Mouse (Mus musculus) lung, adult 2 months (tissue): ENCODE measurements around the gene Ogdh. TPM values are rescaled to one million over a fixed set of nuclear protein-coding genes. Genes with fewer than 3 reads are reported as not detected.
"Not testable (repeated sequence)": the region's sequence is repeated elsewhere in the genome, so short reads cannot be mapped to it uniquely, and the experiment has no call there.

Experiments used
- DNase-seq: peaks from one replicate; pipeline ENCODE4 v3.0.0; 2022
- H3K4me1 ChIP-seq: fragments of 200-500 bp; 2 replicates; pipeline ENCODE4 v1.6.1; 2011; ENCODE audit warnings: low read length; ENCODE audit not compliant: control insufficient read depth, insufficient read depth
- H3K4me3 ChIP-seq: fragments of 200-500 bp; replicated peaks from 2 replicates; pipeline ENCODE3; 2011; ENCODE audit warnings: low read depth, mild to moderate bottlenecking, control low read depth, low read length; ENCODE audit errors: extremely low read depth
- CTCF ChIP-seq: fragments of 200-500 bp; IDR thresholded peaks from 2 replicates; pipeline ENCODE4 v1.5.1; 2011; ENCODE audit warnings: mild to moderate bottlenecking, low read length, control low read depth; ENCODE audit not compliant: insufficient read depth
- POLR2A ChIP-seq: fragments of 200-500 bp; IDR thresholded peaks from 2 replicates; pipeline ENCODE4 v1.6.1; 2011; ENCODE audit warnings: low read depth, mild to moderate bottlenecking, control low read depth, low read length, borderline replicate concordance; ENCODE audit errors: extremely low read depth
- WGBS: fragments of 180-500 bp; shearing (Covaris S2); methylation state at CpG from one replicate; pipeline ENCODE4 v1.1.7; 2018; 5-methylcytosine and 5-hydroxymethylcytosine counted together
- polyA plus RNA-seq: library from polyadenylated mRNA; depleted of rRNA; stranded (reverse); fragments of >200 nt; gene quantifications from 2 replicates; pipeline ENCODE4 v1.2.3, GENCODE M21; 2012; rRNA removed

Ogdh gene
- polyA plus RNA-seq = 129 and 181 TPM in 2 replicates

DNA sequence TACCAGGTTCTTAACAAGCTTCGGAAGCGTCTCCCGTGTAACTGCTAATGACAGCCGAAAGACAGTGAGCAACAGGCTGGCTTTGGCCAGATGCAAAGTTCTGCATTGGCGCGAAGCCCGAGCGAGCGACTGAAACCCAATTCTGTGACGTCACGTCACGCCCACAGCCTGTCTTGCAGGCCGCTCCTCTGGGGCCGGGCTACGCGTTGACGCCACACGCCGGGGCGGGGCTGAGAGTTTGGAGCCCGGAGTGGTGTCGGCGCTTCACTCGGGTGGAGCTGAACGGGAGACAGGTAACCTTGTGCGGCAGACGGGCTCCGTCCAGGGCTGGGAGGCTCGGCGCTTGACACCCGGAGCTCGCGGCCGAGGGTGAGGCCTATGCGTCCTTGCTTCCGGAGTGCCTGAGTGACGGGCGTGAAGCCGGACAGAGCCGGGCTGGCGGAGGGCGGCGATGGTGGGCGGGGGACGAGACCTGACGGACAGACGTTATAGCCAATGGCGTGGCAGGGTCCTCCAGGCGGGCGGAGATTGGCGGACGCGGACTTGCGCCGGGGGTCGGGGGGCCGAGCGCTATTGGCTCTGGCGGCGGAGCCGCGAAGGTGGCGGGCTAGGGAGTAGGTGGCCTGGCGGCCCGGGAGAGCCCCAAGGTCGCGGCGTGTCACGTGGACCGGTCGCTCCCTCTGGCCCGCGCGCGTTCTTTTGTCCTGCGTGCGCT, at the start of gene Ogdh:
Gene Ogdh (plus strand): TSS at position 233 of the 715 bp plus-strand sequence.
- WGBS = under 1% methylated on average over 77 of the region's 77 CpGs
- peak; percentile 100 for DNase-seq
- no peak for TF ChIP-seq CTCF
- TF ChIP-seq POLR2A = peak; percentile 91; the same call in 1 of the 2 replicates
- H3K4me1 ChIP-seq = peaks cover 3% of the 10 kb centered on the region; the same call in 1 of the 2 replicates
- H3K4me3 ChIP-seq = peak within 1 kb of the TSS; percentile 75

DNA sequence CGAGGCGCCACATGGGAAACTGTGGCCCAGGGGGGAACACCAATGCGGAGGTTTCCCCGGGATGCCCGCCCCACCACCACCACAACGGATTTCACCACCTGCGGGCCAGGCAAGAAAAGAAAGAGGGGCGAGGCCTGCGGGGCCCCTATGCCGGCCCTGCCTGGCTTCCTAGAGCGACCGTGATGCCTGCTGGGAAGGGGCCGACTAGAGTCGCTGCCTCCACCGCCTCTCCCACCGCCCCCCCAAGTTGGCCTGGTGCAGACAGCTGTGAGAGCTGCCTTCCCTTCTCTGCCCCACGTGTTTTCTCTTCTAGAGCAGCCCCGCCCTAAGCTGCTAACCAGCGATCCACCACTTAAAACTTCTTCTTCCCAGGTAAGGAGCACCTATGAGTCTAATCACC, 46.7 kb upstream of the Ogdh start:
- no peak for DNase-seq
- TF ChIP-seq CTCF = no peak
- no peak for TF ChIP-seq POLR2A

DNA sequence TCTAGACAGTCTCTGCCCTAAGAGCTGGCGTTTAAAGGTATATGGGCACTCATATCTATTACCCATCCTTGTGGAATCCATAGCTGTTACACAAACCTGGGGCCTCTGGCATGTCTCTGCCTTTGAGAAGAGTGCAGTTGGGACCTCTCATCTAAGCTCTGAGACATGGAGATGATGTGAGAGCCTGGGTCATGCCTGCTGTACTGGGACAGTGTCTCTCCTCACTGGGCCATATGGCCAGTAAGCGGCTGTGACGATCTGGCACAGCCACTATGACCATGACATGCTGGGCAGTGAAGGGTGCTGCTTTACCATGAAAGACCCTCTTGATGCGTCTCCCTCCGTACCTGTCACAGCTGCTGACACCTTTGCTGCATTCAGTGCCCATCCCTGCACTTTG, 39.2 kb upstream of the Ogdh start:
- DNase-seq = no peak
- TF ChIP-seq POLR2A (no peak), CTCF (no peak)
- Histone ChIP-seq H3K4me3 (no peak overlapping the region), H3K4me1 (no peaks in the 10 kb centered on the region)
- WGBS = 84% methylated on average over 5 of the region's 5 CpGs

More for the DNA sequence above, 46.7 kb upstream of the Ogdh start:
- WGBS = 46% methylated on average over 19 of the region's 19 CpGs
- H3K4me1 ChIP-seq = no peaks in the 10 kb centered on the region
- H3K4me3 ChIP-seq = no peak overlapping the region

DNA sequence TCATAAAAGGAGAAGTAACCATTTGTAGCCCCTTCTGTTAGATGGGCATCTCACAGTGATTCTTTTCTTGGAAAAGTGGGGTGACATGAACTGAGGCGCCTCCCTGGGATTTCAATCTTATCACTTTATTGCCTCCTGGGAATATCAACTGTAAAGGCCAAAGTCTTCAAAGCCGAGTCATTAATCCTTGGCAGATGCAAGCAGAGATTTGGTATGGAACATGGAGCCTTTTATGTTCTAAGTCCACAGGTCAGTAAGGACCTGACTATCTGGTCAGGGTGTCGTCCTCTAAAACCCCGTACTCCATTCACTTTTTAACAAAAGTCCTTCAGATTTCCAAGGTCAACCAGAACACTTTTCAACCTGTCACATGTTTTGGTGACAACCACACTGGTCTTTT, 38.6 kb upstream of the Ogdh start:
- WGBS = 87% methylated on average over 4 of the region's 4 CpGs
- TF ChIP-seq CTCF (no peak), POLR2A (no peak)
- no peak overlapping the region for H3K4me3 ChIP-seq
- DNase-seq = no peak
- no peaks in the 10 kb centered on the region for H3K4me1 ChIP-seq

DNA sequence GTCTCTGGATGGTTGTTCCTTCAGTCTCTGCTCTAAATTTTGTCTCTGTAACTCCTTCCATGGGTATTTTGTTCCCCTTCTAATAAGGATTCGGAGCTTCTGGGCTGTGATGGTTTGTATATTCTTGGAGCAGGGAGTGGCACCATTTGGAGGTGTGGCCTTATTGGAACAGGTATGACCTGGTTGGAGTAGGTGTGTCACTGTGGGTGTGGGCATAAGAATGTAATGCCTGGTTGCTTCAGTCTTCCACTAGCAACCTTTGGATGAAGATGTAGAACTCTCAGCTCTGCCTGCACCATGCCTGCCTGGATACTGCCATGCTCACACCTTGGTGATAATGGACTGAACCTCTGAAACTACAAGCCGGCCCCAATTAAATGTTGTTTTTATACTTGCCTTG, 36.8 kb upstream of the Ogdh start:
- not testable (repeated sequence) for DNase-seq, H3K4me1 ChIP-seq, H3K4me3 ChIP-seq
- WGBS = 89% methylated on average over 2 of the region's 2 CpGs

DNA sequence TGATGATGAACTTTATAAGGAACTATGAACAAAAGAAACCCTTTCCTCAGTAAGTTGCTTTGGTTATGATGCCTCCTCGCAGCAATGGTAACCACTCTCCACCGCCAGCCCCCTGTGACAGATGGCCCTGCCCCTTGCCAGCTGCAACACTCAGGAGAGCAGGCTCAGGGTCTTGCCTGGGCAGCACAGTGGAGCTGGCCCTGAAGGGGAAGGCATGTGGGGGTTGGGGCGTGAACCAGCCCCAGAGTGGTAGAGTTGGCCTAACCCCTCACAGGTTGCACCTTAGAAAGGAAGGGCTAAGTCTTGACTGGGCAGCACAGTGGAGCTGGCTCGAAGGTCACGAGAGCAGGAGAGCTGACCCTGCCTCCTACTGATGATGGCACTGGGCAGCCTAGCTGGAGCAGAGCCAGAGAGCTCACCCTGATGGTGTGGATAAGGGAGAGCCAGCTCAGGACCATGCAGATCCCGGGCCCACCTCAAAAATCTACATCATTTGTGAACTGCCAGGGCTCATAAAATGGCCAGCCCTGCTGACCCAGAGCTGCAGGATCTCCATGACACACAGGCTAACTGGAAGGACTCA, 34.9 kb upstream of the Ogdh start:
- DNase-seq = no peak
- Histone ChIP-seq H3K4me1 (no peaks in the 10 kb centered on the region), H3K4me3 (no peak overlapping the region)
- WGBS = 67% methylated on average over 6 of the region's 6 CpGs
- no peak for TF ChIP-seq CTCF
- 0 out of 2 replicates have a peak, but pooled peaks have one; percentile 19 for TF ChIP-seq POLR2A

DNA sequence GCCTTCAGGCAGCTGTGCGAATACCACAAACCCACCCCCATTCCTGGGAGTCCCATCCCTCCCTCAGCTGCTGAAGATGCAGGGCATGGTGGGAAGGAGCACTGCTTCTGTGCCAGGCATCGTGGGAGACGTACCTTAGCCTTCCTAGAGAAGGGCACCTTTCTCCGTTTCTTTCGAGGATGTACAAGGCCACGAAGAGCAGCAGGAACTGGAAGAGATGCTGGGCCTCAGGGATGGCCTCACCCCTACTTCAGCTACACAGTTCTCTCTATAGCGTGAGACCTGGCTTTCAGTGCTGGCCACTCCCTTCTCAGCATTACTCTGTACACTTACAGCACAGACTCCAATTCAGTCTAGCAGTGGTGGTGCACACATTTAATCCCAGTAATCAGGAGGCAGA, 32.0 kb upstream of the Ogdh start:
- no peak for DNase-seq
- no peak for TF ChIP-seq CTCF
- TF ChIP-seq POLR2A = no peak
- no peak overlapping the region for H3K4me3 ChIP-seq
- H3K4me1 ChIP-seq = no peaks in the 10 kb centered on the region
- 92% methylated on average over 7 of the region's 7 CpGs for WGBS

DNA sequence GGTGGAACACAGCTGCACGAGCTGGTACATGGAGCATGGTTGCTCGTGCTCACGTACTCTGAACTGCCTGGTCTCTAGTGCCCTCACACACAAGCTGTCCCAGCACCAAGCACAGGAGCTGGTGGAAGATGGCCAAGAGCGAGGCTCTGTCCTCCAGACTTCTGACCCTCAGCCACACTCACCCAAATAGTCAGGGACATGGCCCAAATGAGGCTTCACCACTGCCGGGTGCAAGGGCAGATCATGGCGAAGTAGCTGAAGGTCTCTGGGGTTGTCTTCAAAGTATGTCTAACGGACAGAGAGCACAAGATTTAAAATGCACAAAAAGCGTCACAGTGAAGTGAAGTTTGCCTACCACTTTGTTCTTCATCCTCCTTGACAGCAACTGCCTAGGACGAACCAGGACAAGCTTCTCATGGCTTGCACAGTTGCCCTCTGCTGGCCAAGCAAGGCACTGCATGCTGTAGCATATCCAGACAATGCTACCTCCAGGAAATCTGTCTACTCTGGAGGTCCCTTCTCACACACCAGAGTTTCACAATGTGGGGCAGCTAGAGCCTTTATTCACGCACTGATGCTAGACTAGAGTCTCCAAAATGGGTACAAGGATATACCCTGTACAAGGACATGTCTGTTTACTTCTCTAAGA, 29.9 kb upstream of the Ogdh start:
- H3K4me3 ChIP-seq = no peak overlapping the region
- WGBS = 77% methylated on average over 10 of the region's 10 CpGs
- H3K4me1 ChIP-seq = peaks cover 2% of the 10 kb centered on the region
- DNase-seq = peak; percentile 62
- TF ChIP-seq CTCF (peak; percentile 99), POLR2A (no peak)

DNA sequence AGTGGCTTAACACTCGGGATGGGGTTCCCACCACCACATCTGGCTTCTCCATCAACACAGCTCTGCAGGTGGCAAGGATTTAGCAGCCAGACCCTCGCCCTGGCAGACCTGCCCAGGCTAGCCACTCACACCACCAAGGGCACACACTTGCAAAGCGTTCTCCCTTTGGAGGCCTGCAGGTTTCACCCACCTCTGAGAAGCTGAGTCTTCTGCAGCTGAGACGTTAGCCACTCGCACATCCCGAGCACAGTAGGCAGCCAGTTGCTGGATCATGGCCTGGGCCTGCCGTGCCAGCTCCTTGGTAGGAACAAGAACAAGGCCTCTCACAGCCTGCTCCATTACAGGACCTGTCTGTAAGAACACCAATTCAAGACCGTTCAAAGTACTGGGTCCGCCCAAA, 24.8 kb upstream of the Ogdh start:
- no peak for DNase-seq
- Histone ChIP-seq H3K4me3 (peak overlapping the region; percentile 95), H3K4me1 (peaks cover 6% of the 10 kb centered on the region)
- 68% methylated on average over 9 of the region's 9 CpGs for WGBS
- no peak for TF ChIP-seq POLR2A
